Mouse (Mus musculus): Measurements from ENCODE around the gene Pnrc2. TPM values are rescaled to one million over a fixed set of nuclear protein-coding genes. Genes with fewer than 3 reads are reported as not detected.

Pnrc2 gene
- 508 TPM for polyA plus RNA-seq (2014; fragmentation: Illumina TruSeq; extraction: RNeasy Lipid Tissue Mini Kit (QIAGEN cat#74804); ENCODE audit: low read depth, low replicate concordance)

GRCm38 (mm10) chr4:135873526-135874202 lies at the start of gene Pnrc2:
Pnrc2 (minus strand) TSS chr4:135873850.

GRCm38 (mm10) chr4:135920304-135921241 lies 46.9 kb upstream of the Pnrc2 start, which contains the start of gene Fuca1:
Fuca1 (plus strand) TSS chr4:135920735.

GRCm38 (mm10) chr4:135895071-135895571 lies 21.5 kb upstream of the Pnrc2 start, which contains the start of gene Cnr2:
Cnr2 (plus strand) TSS chr4:135895394.

GRCm38 (mm10) chr4:135855536-135856222 lies 18.0 kb downstream of the Pnrc2 start, which contains the start of gene Srsf10:
Srsf10 (plus strand) TSS chr4:135855747.

Other genes starting within 250 kb of the Pnrc2 start
- gene Ifnlr1, start 187.6 kb downstream of the Pnrc2 start, polyA plus RNA-seq (2014; fragmentation: Illumina TruSeq; extraction: RNeasy Lipid Tissue Mini Kit (QIAGEN cat#74804); ENCODE audit: low read depth, low replicate concordance): 4.6 TPM
- 3.1 TPM for gene Il22ra1, start 145.7 kb downstream of the Pnrc2 start, polyA plus RNA-seq (2014; fragmentation: Illumina TruSeq; extraction: RNeasy Lipid Tissue Mini Kit (QIAGEN cat#74804); ENCODE audit: low read depth, low replicate concordance)
- 0.60 TPM for gene Myom3, start 114.1 kb downstream of the Pnrc2 start, polyA plus RNA-seq (2014; fragmentation: Illumina TruSeq; extraction: RNeasy Lipid Tissue Mini Kit (QIAGEN cat#74804); ENCODE audit: low read depth, low replicate concordance)
- 309 TPM for gene Srsf10, start 18.1 kb downstream of the Pnrc2 start, polyA plus RNA-seq (2014; fragmentation: Illumina TruSeq; extraction: RNeasy Lipid Tissue Mini Kit (QIAGEN cat#74804); ENCODE audit: low read depth, low replicate concordance)
- 0.88 TPM for gene Cnr2, start 21.5 kb upstream of the Pnrc2 start, polyA plus RNA-seq (2014; fragmentation: Illumina TruSeq; extraction: RNeasy Lipid Tissue Mini Kit (QIAGEN cat#74804); ENCODE audit: low read depth, low replicate concordance)
- 127 TPM for gene Fuca1, start 46.9 kb upstream of the Pnrc2 start, polyA plus RNA-seq (2014; fragmentation: Illumina TruSeq; extraction: RNeasy Lipid Tissue Mini Kit (QIAGEN cat#74804); ENCODE audit: low read depth, low replicate concordance)
- 14.6 TPM for gene Hmgcl, start 72.6 kb upstream of the Pnrc2 start, polyA plus RNA-seq (2014; fragmentation: Illumina TruSeq; extraction: RNeasy Lipid Tissue Mini Kit (QIAGEN cat#74804); ENCODE audit: low read depth, low replicate concordance)
- gene Gale, start 89.9 kb upstream of the Pnrc2 start, polyA plus RNA-seq (2014; fragmentation: Illumina TruSeq; extraction: RNeasy Lipid Tissue Mini Kit (QIAGEN cat#74804); ENCODE audit: low read depth, low replicate concordance): 2.0 TPM
- 0.54 TPM for gene Lypla2, start 98.8 kb upstream of the Pnrc2 start, polyA plus RNA-seq (2014; fragmentation: Illumina TruSeq; extraction: RNeasy Lipid Tissue Mini Kit (QIAGEN cat#74804); ENCODE audit: low read depth, low replicate concordance)
- gene Pithd1, start 113.4 kb upstream of the Pnrc2 start, polyA plus RNA-seq (2014; fragmentation: Illumina TruSeq; extraction: RNeasy Lipid Tissue Mini Kit (QIAGEN cat#74804); ENCODE audit: low read depth, low replicate concordance): 71.5 TPM
- gene Eloa, start 147.9 kb upstream of the Pnrc2 start, polyA plus RNA-seq (2014; fragmentation: Illumina TruSeq; extraction: RNeasy Lipid Tissue Mini Kit (QIAGEN cat#74804); ENCODE audit: low read depth, low replicate concordance): 24.0 TPM
- gene Rpl11, start 179.6 kb upstream of the Pnrc2 start, polyA plus RNA-seq (2014; fragmentation: Illumina TruSeq; extraction: RNeasy Lipid Tissue Mini Kit (QIAGEN cat#74804); ENCODE audit: low read depth, low replicate concordance): 430 TPM